Mouse (Mus musculus) gastrocnemius, postnatal 25 days (tissue): ENCODE measurements around the gene Lpar5. TPM values are rescaled to one million over a fixed set of nuclear protein-coding genes. Genes with fewer than 3 reads are reported as not detected.
"Not testable (repeated sequence)": the region's sequence is repeated elsewhere in the genome, so short reads cannot be mapped to it uniquely, and the experiment has no call there.

Experiments
- DNase-seq: peaks from one replicate; pipeline ENCODE4 v3.0.0; 2022
- long read RNA-seq, 2 experiments: library from polyadenylated mRNA; stranded (forward); transcript quantifications; one replicate each; pipeline ENCODE4 v2.0.0; 2021
- total RNA-seq, 2 experiments: library from RNA; stranded (reverse); gene quantifications; 1 replicate in 1 of 2; 2 replicates in 1 of 2; pipeline ENCODE4 v1.2.3; 2021

Lpar5 gene
- not detected for total RNA-seq
- long read RNA-seq, experiment 1 = 0 reads
- long read RNA-seq, experiment 2 = 0 reads

- no peak for DNase-seq
Measured at GRCm38 (mm10) chr6:125067571-125067995, at the start of gene Lpar5. Gene Lpar5, plus strand, starts transcription at chr6:125067920.

DNA sequence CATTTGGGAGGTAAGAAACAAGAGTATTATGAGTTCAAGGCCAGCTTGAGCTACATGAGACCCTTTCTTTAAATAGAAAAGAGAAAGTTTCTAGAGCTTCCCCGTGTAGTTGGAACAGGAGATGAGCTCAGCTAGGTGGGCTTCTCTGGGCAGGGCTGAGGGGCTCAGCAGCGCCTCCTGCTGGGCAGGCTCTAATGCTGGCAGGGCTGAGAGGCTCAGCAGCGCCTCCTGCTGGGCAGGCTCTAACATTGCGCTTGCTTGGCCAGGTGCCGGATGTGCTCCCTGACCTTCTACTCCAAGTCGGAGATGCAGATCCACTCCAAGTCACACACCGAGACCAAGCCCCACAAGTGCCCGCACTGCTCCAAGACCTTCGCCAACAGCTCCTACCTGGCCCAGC, 37.2 kb upstream of the Lpar5 start:
- DNase-seq = not testable (repeated sequence)

GRCm38 (mm10) chr6:125031604-125032003, 36.1 kb upstream of the Lpar5 start:
- DNase-seq = no peak

DNA sequence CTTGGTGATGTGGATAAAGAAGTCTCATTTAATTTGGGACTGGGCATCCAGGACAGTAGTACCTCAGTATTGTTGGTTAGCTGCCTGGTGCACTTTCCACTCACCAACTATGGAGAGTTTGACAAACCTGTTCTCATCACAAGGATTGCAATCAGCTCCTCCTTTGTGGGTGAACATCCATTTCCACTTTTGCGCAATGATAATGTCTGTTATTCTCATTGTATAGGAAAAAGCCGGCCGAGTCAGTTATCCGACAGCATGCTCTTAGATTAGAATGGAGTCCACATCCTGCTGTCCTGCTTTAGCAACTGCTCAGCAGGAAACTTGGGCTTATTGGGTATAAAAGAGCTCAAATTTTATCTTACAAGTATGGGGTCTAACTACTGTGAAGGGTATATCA, 29.1 kb upstream of the Lpar5 start:
- DNase-seq = no peak

- no peak for DNase-seq
Measured at GRCm38 (mm10) chr6:125039131-125039530, 28.6 kb upstream of the Lpar5 start.

GRCm38 (mm10) chr6:125039533-125040153, 28.1 kb upstream of the Lpar5 start, which contains the start of gene Ing4:
Gene Ing4, plus strand, starts transcription at chr6:125039760.
- peak; percentile 89 for DNase-seq

GRCm38 (mm10) chr6:125040221-125040620, 27.5 kb upstream of the Lpar5 start:
- no peak for DNase-seq

GRCm38 (mm10) chr6:125041047-125041446, 26.7 kb upstream of the Lpar5 start:
- DNase-seq = no peak

DNA sequence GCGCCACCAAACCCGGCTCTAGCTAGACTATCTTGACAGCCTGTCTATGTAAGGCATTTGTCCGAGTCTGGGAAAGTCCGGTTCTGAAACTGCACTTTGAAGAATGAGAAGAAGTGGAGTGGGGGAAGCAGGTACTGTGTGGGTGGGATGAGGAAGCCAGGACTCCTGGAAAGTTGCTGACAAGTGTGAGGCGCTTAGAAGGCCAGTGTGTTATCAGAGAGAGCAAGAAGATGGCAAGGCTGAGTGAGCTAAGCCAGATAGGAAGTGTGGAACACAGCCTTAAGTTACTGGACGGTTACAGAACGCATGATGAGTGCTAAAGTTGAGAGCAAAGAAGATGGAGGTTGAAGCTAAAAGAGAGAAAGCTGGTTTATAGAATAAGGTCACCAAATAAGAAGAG, 25.6 kb upstream of the Lpar5 start:
- no peak for DNase-seq

DNA sequence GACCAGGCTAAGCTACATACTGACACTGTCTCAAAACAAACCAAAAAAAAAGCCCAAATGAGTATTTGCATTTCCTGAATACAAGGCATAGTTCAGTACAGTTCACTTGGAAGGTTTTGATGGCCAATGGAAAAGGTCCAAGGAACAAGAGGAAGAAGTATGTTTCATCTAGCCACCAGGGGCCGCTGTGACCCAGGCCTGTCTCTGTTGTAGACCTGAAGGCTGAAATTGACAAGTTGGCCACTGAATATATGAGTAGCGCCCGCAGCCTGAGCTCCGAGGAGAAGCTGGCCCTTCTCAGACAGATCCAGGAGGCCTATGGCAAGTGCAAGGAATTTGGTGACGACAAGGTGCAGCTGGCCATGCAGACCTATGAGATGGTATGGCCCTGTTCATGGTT, 21.0 kb upstream of the Lpar5 start:
- DNase-seq = peak; percentile 68

GRCm38 (mm10) chr6:125049678-125050077, 18.0 kb upstream of the Lpar5 start, which contains the start of gene Acrbp:
Gene Acrbp, plus strand, starts transcription at chr6:125049689.
- DNase-seq = no peak

- DNase-seq = no peak
Measured at GRCm38 (mm10) chr6:125051237-125051636, 16.5 kb upstream of the Lpar5 start.

- DNase-seq = no peak
Measured at GRCm38 (mm10) chr6:125061493-125061892, 6.2 kb upstream of the Lpar5 start.

GRCm38 (mm10) chr6:125062511-125062910, 5.2 kb upstream of the Lpar5 start:
- no peak for DNase-seq

DNA sequence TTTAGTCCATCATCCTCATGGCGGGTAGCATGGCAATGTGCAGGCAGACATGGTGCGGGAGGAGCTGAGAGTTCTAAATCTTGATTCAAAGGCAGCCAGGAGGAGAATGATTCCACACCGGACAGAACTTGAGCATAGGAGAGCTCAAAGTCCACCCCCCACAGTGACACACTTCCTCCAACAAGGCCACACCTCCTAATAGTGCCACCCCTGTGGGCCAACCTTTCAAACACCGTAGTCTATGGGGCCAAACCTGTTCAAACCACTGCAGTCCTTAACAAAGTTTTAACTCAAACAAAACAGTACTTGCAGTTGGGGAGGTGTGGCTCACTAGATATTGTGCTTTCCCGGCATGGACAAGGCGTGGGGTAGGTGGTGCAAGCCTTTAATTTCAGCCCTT, 3.8 kb upstream of the Lpar5 start:
- no peak for DNase-seq

DNA sequence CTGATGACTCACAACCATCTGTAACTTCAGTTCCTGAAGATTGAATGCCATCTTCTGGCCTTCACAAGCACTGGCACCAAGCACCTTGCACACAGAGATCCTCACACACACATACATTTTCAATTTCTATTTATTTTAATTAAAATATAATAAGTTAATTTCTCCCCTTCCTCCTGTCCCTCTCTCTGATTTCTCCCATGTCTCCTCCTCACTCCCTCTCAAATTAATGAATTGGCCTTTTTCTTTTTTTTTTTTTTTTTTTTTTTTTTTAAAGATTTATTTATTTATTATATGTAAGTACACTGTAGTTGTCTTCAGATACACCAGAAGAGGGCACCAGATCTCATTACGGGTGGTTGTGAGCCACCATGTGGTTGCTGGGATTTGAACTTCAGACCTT, 2.5 kb upstream of the Lpar5 start:
- DNase-seq = not testable (repeated sequence)

DNA sequence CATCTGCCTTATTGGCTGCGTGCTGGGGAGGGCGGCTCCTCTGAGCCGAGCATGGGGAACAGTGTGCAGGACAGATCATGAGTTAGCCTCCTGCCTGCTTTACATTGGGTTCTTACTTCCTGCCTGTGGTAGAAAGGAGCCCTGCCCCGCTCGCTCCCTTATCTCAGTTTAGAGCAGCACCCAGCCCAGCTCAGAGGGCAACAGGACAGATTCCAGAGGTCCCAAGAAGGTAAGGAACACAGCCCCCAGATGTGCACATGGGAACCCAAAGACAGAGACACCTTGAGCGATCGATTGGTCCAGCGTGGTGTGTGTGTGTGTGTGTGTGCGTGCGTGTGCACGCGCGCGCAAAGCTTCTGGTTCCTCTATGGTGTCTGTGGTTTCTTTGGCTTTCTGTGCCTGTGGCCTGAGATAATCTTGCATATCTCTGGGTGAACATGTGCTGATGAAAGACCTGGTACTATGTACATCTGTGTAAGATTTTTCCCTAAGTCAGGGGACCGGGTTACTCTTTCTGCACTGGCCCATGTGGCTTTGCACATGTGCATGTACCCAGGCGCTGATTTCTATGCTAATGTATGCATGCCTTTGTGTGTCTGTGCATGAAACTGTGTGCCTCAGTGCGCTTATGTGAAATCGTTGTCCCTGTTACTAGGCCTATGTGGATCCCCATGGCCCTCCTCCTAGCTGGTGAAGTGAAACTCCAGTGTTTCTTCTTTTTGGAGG, 3.6 kb downstream of the Lpar5 start:
- no peak for DNase-seq

DNA sequence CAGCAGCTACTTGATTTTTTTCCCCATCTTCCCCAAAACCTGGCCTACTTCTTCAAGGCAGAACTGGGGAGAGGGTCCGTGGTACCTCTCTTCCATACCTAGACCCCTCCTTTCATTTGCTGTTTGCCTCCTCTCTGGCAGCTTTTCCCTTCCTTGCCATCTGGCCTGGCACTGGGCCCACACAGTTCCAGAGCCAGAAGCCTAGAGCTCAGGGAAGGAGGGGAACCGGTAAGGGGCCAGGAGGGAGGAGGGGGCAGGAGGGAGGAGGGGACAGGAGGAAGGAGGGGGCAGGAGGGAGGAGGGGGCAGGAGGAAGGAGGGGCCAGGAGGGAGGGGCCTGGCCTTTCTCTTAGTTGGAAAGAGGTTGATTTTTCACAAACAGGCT, 4.2 kb downstream of the Lpar5 start:
- no peak for DNase-seq

GRCm38 (mm10) chr6:125073825-125074224, 6.1 kb downstream of the Lpar5 start:
- no peak for DNase-seq

DNA sequence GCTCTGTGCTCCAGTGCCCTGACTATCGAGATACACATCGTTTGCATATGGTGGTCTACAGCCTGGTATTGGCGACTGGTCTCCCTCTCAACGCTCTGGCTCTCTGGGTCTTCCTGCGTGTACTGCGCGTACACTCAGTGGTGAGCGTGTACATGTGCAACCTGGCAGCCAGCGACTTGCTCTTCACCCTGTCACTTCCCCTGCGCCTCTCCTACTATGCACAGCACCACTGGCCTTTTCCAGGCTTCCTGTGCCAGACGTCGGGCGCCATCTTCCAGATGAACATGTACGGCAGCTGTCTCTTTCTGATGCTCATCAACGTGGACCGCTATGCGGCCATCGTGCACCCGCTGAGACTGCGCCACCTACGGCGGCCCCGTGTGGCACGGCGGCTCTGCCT, 13.7 kb downstream of the Lpar5 start:
- DNase-seq = no peak

- DNase-seq = peak; percentile 88
Measured at GRCm38 (mm10) chr6:125081797-125082560, 14.3 kb downstream of the Lpar5 start.

DNA sequence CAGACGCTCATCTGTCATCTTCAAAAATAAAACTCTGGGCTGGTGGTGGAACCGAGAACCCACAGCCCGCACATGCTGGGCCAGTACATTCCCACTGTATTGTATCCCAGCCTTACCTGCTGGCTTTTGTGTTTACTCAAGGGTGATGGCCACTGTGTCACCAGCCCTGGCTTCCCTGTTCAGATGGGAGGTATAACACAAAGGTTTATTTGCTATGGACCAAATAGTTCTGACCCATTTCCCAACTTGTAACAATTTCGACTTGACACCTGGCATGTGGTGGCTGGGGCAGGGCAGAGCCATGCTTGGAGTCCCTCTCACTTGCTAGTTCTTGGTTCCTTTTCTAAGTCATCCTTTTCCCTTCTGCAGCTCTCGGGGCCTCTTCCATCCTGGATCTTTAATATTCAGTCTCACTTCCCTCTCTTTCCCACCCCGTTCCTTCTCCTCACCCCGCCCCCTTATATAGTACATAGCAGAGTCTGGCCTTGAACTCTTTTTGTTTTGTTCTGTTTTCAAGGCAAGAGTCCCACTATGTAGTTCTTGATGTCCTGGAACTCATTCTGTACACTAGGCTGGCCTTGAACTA, 15.2 kb downstream of the Lpar5 start:
- no peak for DNase-seq

GRCm38 (mm10) chr6:125084424-125084823, 16.7 kb downstream of the Lpar5 start:
- DNase-seq = no peak
